Mouse (Mus musculus): ENCODE data around the gene Rnf39.

- TF ChIP-seq CTCF (IDR thresholded peaks at IDR 0.05; ENCODE audit: control insufficient read depth, insufficient read depth, low read length) (no peak), POLR2A (IDR thresholded peaks at IDR 0.05; ENCODE audit: borderline replicate concordance, control insufficient read depth, low read depth, low read length) (no peak)
Observed at GRCm38 (mm10) chr17:36982253-36983155, 39.8 kb downstream of the Rnf39 start.

Measured in bone marrow, adult 2 months (tissue).